Mouse (Mus musculus) C2C12 (cell line): ENCODE data around the gene Fbxo7.

ENCODE experiments used
- CTCF ChIP-seq: IDR thresholded peaks from one replicate; pipeline ENCODE4 v1.5.1; 2011; ENCODE audit not compliant: control insufficient read depth, insufficient read depth, insufficient read length
- MYOD1 ChIP-seq: IDR thresholded peaks from one replicate; pipeline ENCODE4 v1.6.1; 2011; ENCODE audit warnings: low read depth; ENCODE audit not compliant: control insufficient read depth, insufficient read length
- MYOG ChIP-seq: IDR thresholded peaks from one replicate; pipeline ENCODE4 v1.6.1; 2011; ENCODE audit not compliant: control insufficient read depth, insufficient read length; ENCODE audit errors: extremely low read depth
- USF1 ChIP-seq: IDR thresholded peaks from one replicate; pipeline ENCODE4 v1.6.1; 2011; ENCODE audit warnings: low read depth, mild to moderate bottlenecking, control low read depth, moderate library complexity

DNA sequence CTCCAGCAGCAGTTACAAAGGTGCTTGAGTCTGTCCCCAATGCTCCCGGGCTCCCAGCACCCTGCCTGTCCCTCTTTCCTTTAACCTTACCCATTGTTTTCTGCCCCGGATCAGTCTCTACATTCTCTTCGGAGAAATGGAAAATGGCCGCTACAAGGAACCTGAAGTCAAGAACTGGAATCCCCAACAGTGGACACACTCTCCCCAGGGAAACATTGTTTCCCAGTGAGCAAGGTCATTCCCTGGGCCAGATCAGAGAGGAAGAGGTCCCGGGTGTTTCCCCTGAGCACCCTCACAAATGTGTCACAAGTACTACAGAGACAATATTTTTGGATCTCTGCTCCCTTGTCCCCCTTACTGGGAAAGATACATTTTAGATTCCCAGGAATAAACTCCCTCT is 44.9 kb downstream of the Fbxo7 start:
- TF ChIP-seq CTCF (no peak), USF1 (no peak), MYOD1 (no peak), MYOG (no peak)
